Mouse (Mus musculus): ENCODE measurements around the gene Trim27. TPM values are rescaled to one million over a fixed set of nuclear protein-coding genes. Genes with fewer than 3 reads are reported as not detected.
A peak's percentile ranks its signal among the peaks of the same experiment; 100 is the strongest.

The Trim27 gene
- total RNA-seq, 1 experiment: 128 TPM

GRCm38 (mm10) chr13:21237161-21237560, 57.9 kb downstream of the Trim27 start:
- Histone ChIP-seq H3K27ac (ENCODE audit: insufficient read depth, low read depth, low read length, poor library complexity, severe bottlenecking) (no peak overlapping the region), H3K4me3 (ENCODE audit: insufficient read depth in 1 of 2, low read depth in 1 of 2, low read length in 2 of 2, poor library complexity in 1 of 2, severe bottlenecking in 1 of 2) (no peak overlapping the region), H3K9ac (ENCODE audit: insufficient read depth, low read depth, low read length, poor library complexity, severe bottlenecking) (no peak overlapping the region), H3K36me3 (ENCODE audit: control insufficient read depth, insufficient read depth, low read length, poor library complexity, severe bottlenecking) (no peaks in the 10 kb centered on the region), H3K9me3 (ENCODE audit: control insufficient read depth, insufficient read depth, low read depth, low read length) (no peaks in the 10 kb centered on the region), H3K4me1 (ENCODE audit: control insufficient read depth in 2 of 2, insufficient read depth in 2 of 2, low read length in 2 of 2, poor library complexity in 1 of 2) (peaks cover 0 to 2% of the 10 kb centered on the region in 2 experiments; a peak in 1 of 4 replicates)
- TF ChIP-seq CHD2 (IDR thresholded peaks at IDR 0.05; ENCODE audit: low read depth, low read length) (no peak), ZNF384 (IDR thresholded peaks at IDR 0.05; ENCODE audit: low read depth, low read length) (no peak), MAFK (IDR thresholded peaks at IDR 0.05; ENCODE audit: insufficient read depth, low read depth, low read length) (no peak), HCFC1 (IDR thresholded peaks at IDR 0.05; ENCODE audit: borderline replicate concordance, insufficient read depth, low read length) (no peak), ZC3H11A (IDR thresholded peaks at IDR 0.05; ENCODE audit: borderline replicate concordance, low read depth, low read length) (no peak)
- in situ Hi-C loops (cut with MboI; ENCODE audit: low sequenced_read_pairs in 2 of 2, unreplicated experiment in 2 of 2): loop anchor here in 1 of 2 experiments (10.0 kb wide), 1 partner anchor 72 kb away; no protein-coding TSS in a partner anchor
- DNase-seq (ENCODE audit: low read depth, low spot score): no peak

DNA sequence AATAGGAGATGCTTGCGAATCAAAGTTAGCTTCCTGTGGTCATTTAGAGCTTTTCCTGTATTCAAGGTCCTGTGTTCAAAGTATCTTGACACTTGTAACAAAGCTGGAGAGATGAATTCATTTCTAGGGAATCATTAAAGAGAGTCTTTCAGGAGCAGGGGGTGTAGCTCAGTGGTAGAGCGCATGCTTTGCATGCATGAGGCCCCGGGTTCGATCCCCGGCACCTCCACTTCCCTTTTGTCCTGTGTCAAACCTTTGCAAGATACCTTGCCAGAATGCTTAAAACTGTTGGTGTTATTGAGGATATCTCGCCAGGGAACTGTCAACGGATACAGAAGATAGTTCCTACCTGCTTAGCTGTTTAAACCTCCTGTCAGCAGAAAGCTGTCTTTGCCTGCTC, 61.5 kb downstream of the Trim27 start:
- H3K4me1 ChIP-seq (ENCODE audit: control insufficient read depth in 2 of 2, insufficient read depth in 2 of 2, low read length in 2 of 2, poor library complexity in 1 of 2): peaks cover 0 to 2% of the 10 kb centered on the region in 2 experiments; a peak in 1 of 4 replicates
- TF ChIP-seq ZNF384 (IDR thresholded peaks at IDR 0.05; ENCODE audit: low read depth, low read length) (no peak), MAFK (IDR thresholded peaks at IDR 0.05; ENCODE audit: insufficient read depth, low read depth, low read length) (peak; percentile 90)
- no peak overlapping the region for H3K9ac ChIP-seq (ENCODE audit: insufficient read depth, low read depth, low read length, poor library complexity, severe bottlenecking)
- no peaks in the 10 kb centered on the region for H3K36me3 ChIP-seq (ENCODE audit: control insufficient read depth, insufficient read depth, low read length, poor library complexity, severe bottlenecking)
- in situ Hi-C loops (cut with MboI; ENCODE audit: low sequenced_read_pairs in 2 of 2, unreplicated experiment in 2 of 2): no loop called here
- H3K9me3 ChIP-seq (ENCODE audit: control insufficient read depth, insufficient read depth, low read depth, low read length): no peaks in the 10 kb centered on the region
- H3K4me3 ChIP-seq (ENCODE audit: insufficient read depth in 1 of 2, low read depth in 1 of 2, low read length in 2 of 2, poor library complexity in 1 of 2, severe bottlenecking in 1 of 2): no peak overlapping the region
- no peak overlapping the region for H3K27ac ChIP-seq (ENCODE audit: insufficient read depth, low read depth, low read length, poor library complexity, severe bottlenecking)
- peak; percentile 82 for DNase-seq (ENCODE audit: low read depth, low spot score)

DNA sequence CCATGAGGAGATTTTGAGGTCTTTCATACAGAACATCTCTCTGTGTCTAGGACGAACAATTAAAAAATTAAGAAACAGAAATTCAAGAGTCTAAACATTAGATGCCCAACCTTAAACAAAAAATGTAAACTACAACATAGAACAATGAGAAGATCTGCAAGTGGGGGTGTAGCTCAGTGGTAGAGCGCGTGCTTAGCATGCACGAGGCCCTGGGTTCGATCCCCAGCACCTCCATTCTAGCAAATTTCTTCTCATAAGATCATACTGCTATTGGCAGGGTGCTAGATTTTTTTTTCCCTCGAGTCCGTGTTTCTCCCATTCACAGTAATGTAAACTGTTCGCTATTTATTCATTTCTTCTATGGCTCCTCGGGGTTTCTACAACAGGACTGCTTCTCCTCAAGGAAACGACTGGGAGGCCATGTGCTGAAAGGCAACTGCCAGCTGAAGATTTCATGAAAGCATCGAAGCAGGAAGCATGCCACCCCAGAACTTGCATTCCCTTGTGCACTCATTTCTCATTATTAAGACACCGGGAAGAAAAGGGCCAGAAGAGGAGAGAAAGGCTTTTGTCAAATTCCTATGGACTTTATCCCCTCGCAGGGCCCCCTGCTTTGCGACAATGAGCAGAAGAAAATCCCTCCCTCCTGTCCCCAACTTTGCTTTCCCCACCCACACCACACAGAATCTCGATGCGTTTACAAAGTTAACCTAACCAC, 63.3 kb downstream of the Trim27 start:
- TF ChIP-seq MAFK (IDR thresholded peaks at IDR 0.05; ENCODE audit: insufficient read depth, low read depth, low read length) (peak; percentile 78), ZNF384 (IDR thresholded peaks at IDR 0.05; ENCODE audit: low read depth, low read length) (no peak), HCFC1 (IDR thresholded peaks at IDR 0.05; ENCODE audit: borderline replicate concordance, insufficient read depth, low read length) (no peak)
- H3K36me3 ChIP-seq (ENCODE audit: control insufficient read depth, insufficient read depth, low read length, poor library complexity, severe bottlenecking): no peaks in the 10 kb centered on the region
- H3K27ac ChIP-seq (ENCODE audit: insufficient read depth, low read depth, low read length, poor library complexity, severe bottlenecking): no peak overlapping the region
- H3K9ac ChIP-seq (ENCODE audit: insufficient read depth, low read depth, low read length, poor library complexity, severe bottlenecking): peak overlapping the region; percentile 22; the same call in 1 of the 2 replicates
- peak overlapping the region; percentile 36 to 60 for H3K4me3 ChIP-seq (ENCODE audit: insufficient read depth in 1 of 2, low read depth in 1 of 2, low read length in 2 of 2, poor library complexity in 1 of 2, severe bottlenecking in 1 of 2)
- in situ Hi-C loops (cut with MboI; ENCODE audit: low sequenced_read_pairs in 2 of 2, unreplicated experiment in 2 of 2): no loop called here
- H3K4me1 ChIP-seq (ENCODE audit: control insufficient read depth in 2 of 2, insufficient read depth in 2 of 2, low read length in 2 of 2, poor library complexity in 1 of 2): peaks cover 0 to 2% of the 10 kb centered on the region in 2 experiments; a peak in 1 of 4 replicates
- no peaks in the 10 kb centered on the region for H3K9me3 ChIP-seq (ENCODE audit: control insufficient read depth, insufficient read depth, low read depth, low read length)
- no peak for DNase-seq (ENCODE audit: low read depth, low spot score)

GRCm38 (mm10) chr13:21243196-21243595, 64.0 kb downstream of the Trim27 start:
- H3K27ac ChIP-seq (ENCODE audit: insufficient read depth, low read depth, low read length, poor library complexity, severe bottlenecking): no peak overlapping the region
- H3K4me1 ChIP-seq (ENCODE audit: control insufficient read depth in 2 of 2, insufficient read depth in 2 of 2, low read length in 2 of 2, poor library complexity in 1 of 2): peaks cover 0 to 2% of the 10 kb centered on the region in 2 experiments; a peak in 1 of 4 replicates
- DNase-seq (ENCODE audit: low read depth, low spot score): no peak
- TF ChIP-seq ZC3H11A (IDR thresholded peaks at IDR 0.05; ENCODE audit: borderline replicate concordance, low read depth, low read length): no peak
- TF ChIP-seq CHD2 (IDR thresholded peaks at IDR 0.05; ENCODE audit: low read depth, low read length): no peak
- TF ChIP-seq ZNF384 (IDR thresholded peaks at IDR 0.05; ENCODE audit: low read depth, low read length): no peak
- no peak for TF ChIP-seq HCFC1 (IDR thresholded peaks at IDR 0.05; ENCODE audit: borderline replicate concordance, insufficient read depth, low read length)
- no peaks in the 10 kb centered on the region for H3K36me3 ChIP-seq (ENCODE audit: control insufficient read depth, insufficient read depth, low read length, poor library complexity, severe bottlenecking)
- peak overlapping the region; percentile 36 to 60 for H3K4me3 ChIP-seq (ENCODE audit: insufficient read depth in 1 of 2, low read depth in 1 of 2, low read length in 2 of 2, poor library complexity in 1 of 2, severe bottlenecking in 1 of 2)
- H3K9ac ChIP-seq (ENCODE audit: insufficient read depth, low read depth, low read length, poor library complexity, severe bottlenecking): peak overlapping the region; percentile 22; the same call in 1 of the 2 replicates
- H3K9me3 ChIP-seq (ENCODE audit: control insufficient read depth, insufficient read depth, low read depth, low read length): no peaks in the 10 kb centered on the region
- in situ Hi-C loops (cut with MboI; ENCODE audit: low sequenced_read_pairs in 2 of 2, unreplicated experiment in 2 of 2): no loop called here

Measured in ES-E14 (cell line).